Mouse (Mus musculus) thymus, postnatal 14 days (tissue): ENCODE results near the gene Tlr9.

ENCODE experiments used
- DNase-seq: peaks from one replicate; pipeline ENCODE4 v3.0.0; 2021

The Tlr9 gene

DNA sequence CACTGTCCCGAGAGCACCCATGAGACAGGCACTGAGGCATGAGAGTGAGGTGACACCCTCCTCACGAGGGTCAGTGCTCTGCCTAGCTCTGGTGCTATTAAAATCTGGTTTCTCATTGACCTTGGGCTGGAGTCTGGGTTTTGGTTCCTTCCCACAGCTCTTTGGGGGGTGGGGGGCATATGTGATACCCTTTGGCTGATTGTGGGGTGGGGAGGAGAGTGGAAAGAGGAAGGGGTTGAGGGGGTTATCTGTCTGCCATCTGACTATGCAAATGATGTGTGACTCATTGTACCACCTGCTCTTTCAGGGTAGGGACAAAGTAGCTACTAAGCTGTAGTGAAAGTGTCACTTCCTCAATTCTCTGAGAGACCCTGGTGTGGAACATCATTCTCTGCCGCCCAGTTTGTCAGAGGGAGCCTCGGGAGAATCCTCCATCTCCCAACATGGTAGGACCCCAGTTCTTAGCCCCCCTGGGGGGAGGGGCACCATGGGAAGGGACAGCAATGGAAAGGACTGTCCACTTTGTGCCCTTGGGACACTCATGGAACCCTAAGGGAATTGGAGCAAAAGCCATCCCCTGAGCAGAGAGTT is at the start of gene Tlr9:
Tlr9 (plus strand) TSS at position 338 of the 591 bp plus-strand sequence.
- no peak for DNase-seq

GRCm38 (mm10) chr9:106173363-106173762 is 49.0 kb upstream of the Tlr9 start:
- DNase-seq = no peak

DNA sequence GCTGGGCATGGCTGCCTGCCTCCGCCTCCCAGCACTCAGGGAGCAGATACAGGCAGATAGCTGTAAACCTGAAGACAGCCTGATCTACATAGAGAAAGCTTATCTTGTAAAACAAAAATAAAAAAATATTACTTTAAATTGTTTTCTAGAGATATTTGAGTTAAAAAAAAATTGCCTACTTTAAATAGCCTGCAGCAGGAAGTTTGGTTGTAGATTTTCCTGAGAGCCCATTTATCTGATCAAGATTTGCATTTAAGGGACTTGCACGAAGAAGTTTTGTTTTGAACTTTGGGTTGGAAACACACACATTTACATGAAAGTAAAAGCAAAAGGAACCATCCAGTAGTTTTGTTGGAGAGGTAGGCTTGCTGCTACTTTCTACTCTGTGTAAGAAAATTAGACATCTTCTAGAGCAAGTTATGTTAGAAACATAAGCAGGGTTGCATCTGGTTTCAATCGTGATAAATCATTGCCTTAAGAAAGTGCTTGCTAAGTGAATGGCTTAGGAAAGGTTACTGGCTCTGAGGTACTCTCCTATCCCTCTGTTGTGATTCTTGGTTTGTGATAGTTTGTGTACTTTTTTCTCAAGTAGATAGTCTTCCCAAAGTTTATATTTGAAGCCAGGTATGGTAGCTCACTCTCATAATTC is 46.7 kb upstream of the Tlr9 start:
- no peak for DNase-seq

GRCm38 (mm10) chr9:106176769-106177168 is 45.6 kb upstream of the Tlr9 start:
- no peak for DNase-seq

DNA sequence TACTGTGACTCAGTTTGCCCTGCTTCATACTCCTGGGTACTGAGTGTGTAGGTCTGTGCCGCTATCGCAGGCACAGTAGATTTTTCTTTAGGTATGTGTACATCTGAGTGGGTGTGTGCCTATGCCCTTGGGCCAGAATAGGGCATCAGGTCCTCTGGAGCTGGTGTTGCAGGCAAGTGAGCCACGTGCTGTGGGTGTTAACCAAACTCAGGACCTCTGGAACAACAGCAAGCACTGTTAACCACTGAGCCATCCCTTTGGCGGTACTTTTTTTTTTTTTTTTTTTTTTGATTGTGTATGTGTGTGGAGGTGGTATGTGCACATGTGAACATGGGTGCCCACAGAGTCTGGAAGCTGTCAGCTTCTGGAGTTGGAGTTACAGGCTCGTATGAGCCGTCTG is 44.6 kb upstream of the Tlr9 start:
- DNase-seq = no peak

- no peak for DNase-seq
Measured at GRCm38 (mm10) chr9:106179454-106179853, 42.9 kb upstream of the Tlr9 start.

DNA sequence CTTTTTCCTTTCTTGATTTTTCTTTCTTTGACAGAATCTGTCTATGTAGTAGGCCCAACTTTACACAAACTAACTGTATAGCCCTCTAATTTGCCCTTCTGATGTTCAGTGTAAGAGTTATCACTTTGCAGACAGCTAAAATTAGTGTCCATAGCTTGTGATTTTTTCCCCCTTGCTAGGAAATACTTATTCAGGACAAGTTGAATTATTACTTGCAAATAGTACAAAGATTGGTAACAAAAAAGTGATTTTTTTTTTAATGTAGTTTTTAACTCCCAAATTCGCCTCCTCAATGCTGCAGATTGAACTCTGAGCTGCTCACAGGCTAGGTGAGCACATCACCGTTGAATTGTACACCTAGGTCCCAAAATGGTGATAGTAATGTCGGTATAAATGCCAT is 42.4 kb upstream of the Tlr9 start:
- DNase-seq = no peak

DNA sequence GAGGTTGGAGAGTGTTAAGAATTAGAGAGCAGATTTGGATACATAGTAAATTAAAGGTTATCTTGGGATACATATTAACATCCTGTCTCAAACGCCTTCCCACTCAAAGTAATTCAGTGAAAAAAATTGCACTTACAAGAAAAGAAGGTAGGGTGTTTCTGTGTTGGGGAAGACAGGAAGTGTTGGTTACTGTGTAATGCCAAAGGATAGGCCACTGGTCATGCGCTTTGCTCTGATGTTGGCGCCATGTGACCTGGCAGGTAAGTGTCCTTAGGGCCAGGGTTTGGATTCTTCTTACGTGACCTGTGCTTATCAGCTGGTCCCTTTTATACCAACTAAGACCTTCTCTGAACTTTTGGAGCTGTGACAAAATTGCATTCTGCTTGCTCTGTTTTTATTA is 40.3 kb upstream of the Tlr9 start:
- no peak for DNase-seq

DNA sequence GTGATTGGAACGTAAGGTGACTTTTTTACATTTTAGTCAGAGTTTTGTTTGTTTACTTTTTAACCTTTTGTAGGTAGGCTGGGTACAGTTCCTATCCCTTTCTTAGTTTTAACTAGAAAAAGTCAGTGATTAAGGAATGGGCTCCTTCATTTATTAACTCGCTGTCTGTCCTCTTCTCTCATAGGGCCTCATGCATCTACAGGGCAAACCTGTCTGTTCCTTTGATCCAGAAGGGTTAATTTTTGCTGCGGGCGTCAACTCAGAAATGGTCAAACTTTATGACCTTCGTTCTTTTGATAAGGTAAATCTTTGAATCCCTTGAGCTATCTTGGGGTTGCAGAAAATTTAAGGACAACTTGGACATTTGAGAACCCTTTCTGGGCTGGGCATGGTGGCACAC is 38.4 kb upstream of the Tlr9 start:
- DNase-seq = no peak

DNA sequence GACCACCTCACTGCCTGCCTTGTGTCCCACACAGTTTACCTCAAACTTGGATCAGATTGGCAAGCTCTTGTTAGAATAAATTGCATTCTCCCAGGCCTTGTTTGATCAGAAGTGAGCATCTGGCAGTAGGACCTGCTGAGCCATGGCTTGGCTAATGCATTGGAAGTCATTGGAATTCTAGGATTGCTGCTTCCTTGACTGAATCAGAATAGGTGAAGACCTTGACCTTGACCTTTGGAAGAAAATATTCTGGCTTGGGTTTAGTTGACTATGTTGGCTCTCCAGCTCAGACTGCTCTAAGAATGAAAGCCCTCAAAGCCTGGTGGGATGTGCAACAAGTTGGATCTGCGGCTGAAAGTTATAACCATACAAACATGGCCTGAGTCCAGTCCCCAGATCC is 31.0 kb upstream of the Tlr9 start:
- DNase-seq = no peak

GRCm38 (mm10) chr9:106192024-106192423 is 30.4 kb upstream of the Tlr9 start:
- no peak for DNase-seq

- DNase-seq = no peak
Measured at GRCm38 (mm10) chr9:106192998-106193397, 29.4 kb upstream of the Tlr9 start.

GRCm38 (mm10) chr9:106193930-106194807 is 28.2 kb upstream of the Tlr9 start:
- DNase-seq = no peak

- no peak for DNase-seq
Measured at GRCm38 (mm10) chr9:106195693-106196092, 26.7 kb upstream of the Tlr9 start.

DNA sequence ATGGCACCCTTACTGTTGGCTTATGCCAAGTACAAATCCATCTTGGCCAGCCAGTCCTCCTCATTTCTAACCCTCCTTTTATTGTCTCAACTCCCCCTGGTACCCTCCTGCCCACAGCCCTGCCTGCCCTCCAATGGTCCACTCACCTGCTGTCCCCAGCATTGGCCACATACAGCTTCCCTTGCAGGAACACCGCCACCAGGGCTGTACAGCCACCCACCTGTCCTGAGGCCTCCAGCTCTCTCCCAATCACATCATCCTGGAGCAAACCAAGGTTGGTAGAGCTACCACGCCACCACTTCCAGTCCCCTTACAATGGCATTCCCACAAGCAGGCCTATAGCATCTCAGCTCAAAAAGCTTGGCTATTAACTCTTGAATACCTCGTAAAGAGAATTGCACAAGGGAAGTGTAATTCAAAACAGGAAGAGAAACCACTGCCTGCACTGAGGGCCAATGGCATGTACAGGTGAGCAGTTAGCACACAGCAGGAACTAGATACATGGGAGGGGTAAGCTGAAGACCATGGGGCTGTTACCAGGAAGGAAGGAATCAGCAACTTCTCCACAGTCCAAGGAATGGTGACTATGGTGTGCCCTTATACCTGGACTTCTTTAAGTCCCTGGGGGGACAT is 25.2 kb upstream of the Tlr9 start:
- no peak for DNase-seq

DNA sequence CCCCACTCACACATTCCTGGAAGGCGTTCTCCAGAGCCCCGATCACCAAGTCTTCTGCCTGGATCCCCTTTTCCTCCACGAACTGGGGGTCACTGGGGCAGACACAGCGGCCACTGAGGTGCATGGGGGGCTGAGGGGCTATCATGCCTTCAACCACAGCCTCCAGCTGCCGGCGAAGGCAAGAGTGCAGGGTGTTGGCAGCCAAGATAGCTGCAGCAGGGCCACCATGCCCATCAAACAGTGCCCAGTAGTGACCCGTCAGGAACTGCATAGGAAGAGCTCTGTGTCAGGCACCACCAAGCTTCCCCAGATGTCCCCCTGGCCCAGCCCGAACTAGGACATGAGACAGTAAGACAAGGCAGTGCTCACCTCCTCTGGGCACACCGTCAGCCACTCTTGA is 24.7 kb upstream of the Tlr9 start:
- no peak for DNase-seq

DNA sequence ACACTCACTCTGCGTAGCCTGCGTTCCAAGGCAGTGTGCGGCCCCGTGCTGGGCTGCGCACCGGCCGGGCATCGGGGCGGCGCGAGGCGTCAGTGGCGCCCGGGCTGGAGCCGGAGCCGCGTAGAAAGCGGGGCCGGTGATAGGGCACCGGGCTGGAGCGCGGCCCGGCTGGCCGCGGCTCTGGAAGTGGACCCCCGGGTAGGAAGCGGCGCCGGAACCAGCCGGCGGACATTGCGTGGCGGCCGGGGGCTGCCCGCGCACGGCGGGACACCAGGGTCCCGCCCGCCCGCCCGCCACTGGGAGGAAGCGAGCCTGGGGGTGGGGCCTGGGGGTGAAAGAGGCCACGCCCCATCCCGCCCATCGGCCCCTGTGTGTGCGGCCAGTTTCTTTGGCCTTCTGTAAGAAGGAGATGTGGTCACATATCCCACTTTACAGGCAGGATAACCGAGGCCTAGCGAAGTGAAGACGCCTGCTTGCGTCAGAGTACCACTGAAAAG is 23.4 kb upstream of the Tlr9 start:
- peak; percentile 73 for DNase-seq

DNA sequence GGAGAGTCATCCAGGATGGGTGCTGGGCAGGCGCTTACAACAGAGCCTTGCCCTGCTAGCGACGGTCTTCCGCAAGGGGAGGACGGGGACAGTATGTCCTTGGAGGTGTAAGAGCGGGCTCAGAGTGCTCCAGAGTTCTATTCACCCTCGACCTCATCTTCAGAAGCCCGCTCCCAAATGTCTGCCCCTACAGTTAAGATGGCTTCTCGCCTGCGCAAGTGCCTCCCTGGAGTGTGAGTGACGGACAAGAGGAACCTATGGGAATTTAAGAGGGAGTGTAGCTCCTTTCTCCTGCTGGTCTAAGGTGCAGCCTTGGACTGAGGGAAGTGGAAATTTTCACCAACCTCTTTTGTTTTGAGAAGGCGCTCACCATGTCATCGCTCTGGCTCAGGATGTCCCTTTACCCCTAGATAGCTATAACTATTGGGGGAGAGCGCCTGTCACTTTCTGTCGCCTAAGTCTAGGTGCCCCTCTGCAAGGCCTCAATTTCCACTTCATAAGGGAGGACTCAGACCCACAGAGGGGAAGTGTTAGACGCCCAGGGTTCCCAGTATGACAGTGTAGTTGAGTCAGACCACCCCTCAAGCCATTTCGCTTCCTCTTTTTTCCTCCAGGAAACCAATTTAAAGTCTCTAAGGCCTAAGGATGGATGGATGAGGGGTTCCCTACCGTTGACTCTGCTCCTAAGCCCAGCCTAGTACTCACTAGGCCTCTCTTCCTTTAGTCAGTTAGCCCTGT is 22.7 kb upstream of the Tlr9 start, which contains the start of gene Ppm1m:
Ppm1m (minus strand) TSS at position 212 of the 738 bp plus-strand sequence.
- DNase-seq = no peak

- no peak for DNase-seq
Measured at GRCm38 (mm10) chr9:106201895-106202294, 20.5 kb upstream of the Tlr9 start.

GRCm38 (mm10) chr9:106202819-106203636 is 19.4 kb upstream of the Tlr9 start, which contains the start of gene Twf2:
Gene Twf2 (plus strand): TSS chr9:106203108.
- peak; percentile 89 for DNase-seq
